Mouse (Mus musculus): ENCODE measurements around the gene Tcf3. TPM values are rescaled to one million over a fixed set of nuclear protein-coding genes. Genes with fewer than 3 reads are reported as not detected.

The Tcf3 gene
- total RNA-seq, 2 experiments from 2014 or later: 30.5 to 30.6 TPM

GRCm38 (mm10) chr10:80385811-80386734, 47.4 kb downstream of the Tcf3 start:
- no peak for DNase-seq

GRCm38 (mm10) chr10:80385310-80385709, 48.1 kb downstream of the Tcf3 start:
- no peak for DNase-seq

GRCm38 (mm10) chr10:80384709-80385108, 48.7 kb downstream of the Tcf3 start:
- DNase-seq: no peak

GRCm38 (mm10) chr10:80384115-80384639, 49.3 kb downstream of the Tcf3 start:
- no peak for DNase-seq

GRCm38 (mm10) chr10:80383431-80383830, 50.0 kb downstream of the Tcf3 start:
- DNase-seq: no peak

- DNase-seq: no peak
These were observed 50.6 kb downstream of the Tcf3 start for GRCm38 (mm10) chr10:80382641-80383365.

- no peak for DNase-seq
These were observed 55.7 kb downstream of the Tcf3 start for GRCm38 (mm10) chr10:80377716-80378115.

GRCm38 (mm10) chr10:80376160-80376559, 57.3 kb downstream of the Tcf3 start:
- DNase-seq: peak; percentile 87

GRCm38 (mm10) chr10:80374063-80374462, 59.4 kb downstream of the Tcf3 start:
- DNase-seq: peak; percentile 64 to 71

GRCm38 (mm10) chr10:80372706-80373105, 60.7 kb downstream of the Tcf3 start:
- DNase-seq: no peak

GRCm38 (mm10) chr10:80371983-80372382, 61.5 kb downstream of the Tcf3 start:
- no peak for DNase-seq

GRCm38 (mm10) chr10:80371411-80371966, 62.0 kb downstream of the Tcf3 start:
- DNase-seq: no peak

- DNase-seq: no peak
These were observed 63.3 kb downstream of the Tcf3 start for GRCm38 (mm10) chr10:80369995-80370747.

GRCm38 (mm10) chr10:80368392-80368791, 65.1 kb downstream of the Tcf3 start:
- DNase-seq: no peak

GRCm38 (mm10) chr10:80367954-80368353, 65.5 kb downstream of the Tcf3 start:
- no peak for DNase-seq

GRCm38 (mm10) chr10:80365736-80366135, 67.7 kb downstream of the Tcf3 start:
- DNase-seq: no peak

GRCm38 (mm10) chr10:80363734-80364133, 69.7 kb downstream of the Tcf3 start:
- DNase-seq: no peak

Small RNA genes within 50 kb of the gene (microRNA-seq; reads per million reads assigned to microRNA genes)
- 0 reads per million in 2 experiments for gene Gm22721

Other genes starting within 250 kb of the Tcf3 start
- gene Mum1, start 207.2 kb downstream of the Tcf3 start, total RNA-seq (2021): 10 to 100 TPM; 35.6 to 39.6 TPM
- gene Ndufs7, start 184.5 kb downstream of the Tcf3 start, total RNA-seq (2021): 100 to 1,000 TPM; 199 to 204 TPM
- 10 to 100 TPM; 37.7 to 39.1 TPM for gene Gamt, start 172.6 kb downstream of the Tcf3 start, total RNA-seq (2021)
- 100 to 1,000 TPM in 1 of 2 experiments, 10 to 100 TPM in 1; 82.6 to 100 TPM for gene Dazap1, start 172.2 kb downstream of the Tcf3 start, total RNA-seq (2021)
- gene Rps15, start 141.2 kb downstream of the Tcf3 start, total RNA-seq (2021): 100 to 1,000 TPM; 755 to 823 TPM
- gene Apc2, start 137.7 kb downstream of the Tcf3 start, total RNA-seq (2021): 10 to 100 TPM; 98.3 to 98.4 TPM
- gene 2310011J03Rik, start 113.1 kb downstream of the Tcf3 start, total RNA-seq (2021): 10 to 100 TPM; 22.4 to 23.0 TPM
- 1 to 10 TPM; 2.2 to 2.6 TPM for gene Pcsk4, start 104.1 kb downstream of the Tcf3 start, total RNA-seq (2021)
- 10 to 100 TPM in 1 of 2 experiments, 1 to 10 TPM in 1; 8.6 to 10.3 TPM for gene Reep6, start 103.7 kb downstream of the Tcf3 start, total RNA-seq (2021)
- 1 to 10 TPM; 4.9 to 5.2 TPM for gene Adamtsl5, start 85.2 kb downstream of the Tcf3 start, total RNA-seq (2021)
- gene Plk5, start 77.2 kb downstream of the Tcf3 start, total RNA-seq (2021): 10 to 100 TPM; 23.2 to 23.4 TPM
- 10 to 100 TPM; 18.2 to 18.4 TPM for gene Mex3d, start 46.0 kb downstream of the Tcf3 start, total RNA-seq (2021)
- gene Mbd3, start 34.1 kb downstream of the Tcf3 start, total RNA-seq (2021): 100 to 1,000 TPM; 148 to 156 TPM
- 100 to 1,000 TPM; 443 to 467 TPM for gene Uqcr11, start 26.8 kb downstream of the Tcf3 start, total RNA-seq (2021)
- gene Onecut3, start 61.2 kb upstream of the Tcf3 start, total RNA-seq (2021): under 1 TPM in 1 of 2 experiments, not detected in 1; 0.08 TPM
- under 1 TPM; 0.25 to 0.35 TPM for gene Atp8b3, start 105.5 kb upstream of the Tcf3 start, total RNA-seq (2021)
- 10 to 100 TPM; 43.9 to 49.3 TPM for gene Rexo1, start 127.9 kb upstream of the Tcf3 start, total RNA-seq (2021)
- 10 to 100 TPM; 51.7 to 56.8 TPM for gene Klf16, start 143.7 kb upstream of the Tcf3 start, total RNA-seq (2021)
- 100 to 1,000 TPM; 161 to 176 TPM for gene Abhd17a, start 156.7 kb upstream of the Tcf3 start, total RNA-seq (2021)
- gene Scamp4, start 169.2 kb upstream of the Tcf3 start, total RNA-seq (2021): 10 to 100 TPM; 41.8 to 44.9 TPM
- 1 to 10 TPM; 3.8 to 4.5 TPM for gene Adat3, start 169.2 kb upstream of the Tcf3 start, total RNA-seq (2021)
- 1 to 10 TPM; 2.6 to 3.1 TPM for gene Gm49322, start 172.4 kb upstream of the Tcf3 start, total RNA-seq (2021)
- gene Csnk1g2, start 189.2 kb upstream of the Tcf3 start, total RNA-seq (2021): 100 to 1,000 TPM; 216 to 241 TPM
- gene Btbd2, start 223.4 kb upstream of the Tcf3 start, total RNA-seq (2021): 100 to 1,000 TPM; 102 to 106 TPM
- 10 to 100 TPM; 44.7 to 52.3 TPM for gene Mknk2, start 244.5 kb upstream of the Tcf3 start, total RNA-seq (2021)

Measured in layer of hippocampus, postnatal 36 days (tissue).